Mouse (Mus musculus): Measurements from ENCODE around the gene Kcnk10.

GRCm38 (mm10) chr12:98571896-98572680, 6.0 kb downstream of the Kcnk10 start:
- no peak for TF ChIP-seq CTCF (IDR thresholded peaks at IDR 0.05; ENCODE audit: extremely low read depth, insufficient read length, insufficient replicate concordance, low read depth, low read length)
- TF ChIP-seq POLR2A (IDR thresholded peaks at IDR 0.05; ENCODE audit: low read depth, low read length): no peak

Measured in small intestine, adult 2 months (tissue).